Mouse (Mus musculus) right cerebral cortex, postnatal 10 days (tissue): ENCODE measurements around the gene E130308A19Rik.

Source experiments
- DNase-seq, 2 experiments: peaks; one replicate each; pipeline ENCODE4 v3.0.0; 2021; ENCODE audit warnings: low spot score in 2 of 2

E130308A19Rik gene

GRCm38 (mm10) chr4:59639163-59639562, 13.2 kb downstream of the E130308A19Rik start:
- DNase-seq = no peak

GRCm38 (mm10) chr4:59640720-59641119, 14.7 kb downstream of the E130308A19Rik start:
- no peak for DNase-seq

GRCm38 (mm10) chr4:59642039-59642438, 16.0 kb downstream of the E130308A19Rik start:
- no peak for DNase-seq

GRCm38 (mm10) chr4:59642657-59643056, 16.6 kb downstream of the E130308A19Rik start:
- no peak for DNase-seq

GRCm38 (mm10) chr4:59644431-59644830, 18.4 kb downstream of the E130308A19Rik start:
- DNase-seq = no peak

GRCm38 (mm10) chr4:59644992-59645391, 19.0 kb downstream of the E130308A19Rik start:
- no peak for DNase-seq

- DNase-seq = no peak
These were observed 19.6 kb downstream of the E130308A19Rik start for GRCm38 (mm10) chr4:59645610-59646009.

- DNase-seq = no peak
These were observed 20.1 kb downstream of the E130308A19Rik start for GRCm38 (mm10) chr4:59646020-59646696.

GRCm38 (mm10) chr4:59649119-59649518, 23.1 kb downstream of the E130308A19Rik start:
- DNase-seq = no peak

- no peak for DNase-seq
These were observed 26.2 kb downstream of the E130308A19Rik start for GRCm38 (mm10) chr4:59652166-59652681.

- DNase-seq = no peak
These were observed 30.1 kb downstream of the E130308A19Rik start for GRCm38 (mm10) chr4:59656061-59656642.

- no peak for DNase-seq
These were observed 36.2 kb downstream of the E130308A19Rik start for GRCm38 (mm10) chr4:59662163-59662562.

- no peak for DNase-seq
These were observed 37.4 kb downstream of the E130308A19Rik start for GRCm38 (mm10) chr4:59663451-59663850.

GRCm38 (mm10) chr4:59666550-59667317, 40.7 kb downstream of the E130308A19Rik start:
- DNase-seq = no peak

- no peak for DNase-seq
These were observed 42.0 kb downstream of the E130308A19Rik start for GRCm38 (mm10) chr4:59668050-59668449.

- no peak for DNase-seq
These were observed 43.1 kb downstream of the E130308A19Rik start for GRCm38 (mm10) chr4:59669131-59669530.

GRCm38 (mm10) chr4:59670015-59670414, 44.0 kb downstream of the E130308A19Rik start:
- DNase-seq = peak in 1 of 2 experiments; percentile 41

GRCm38 (mm10) chr4:59673423-59674117, 47.6 kb downstream of the E130308A19Rik start:
- DNase-seq = no peak

- no peak for DNase-seq
These were observed 49.1 kb downstream of the E130308A19Rik start for GRCm38 (mm10) chr4:59674929-59675679.

GRCm38 (mm10) chr4:59675699-59676098, 49.7 kb downstream of the E130308A19Rik start:
- DNase-seq = no peak

- no peak for DNase-seq
These were observed 55.4 kb downstream of the E130308A19Rik start for GRCm38 (mm10) chr4:59681383-59681782.
